Mouse (Mus musculus): ENCODE data around the gene Mrpl33. TPM values are rescaled to one million over a fixed set of nuclear protein-coding genes. Genes with fewer than 3 reads are reported as not detected.
"Not testable (repeated sequence)": the region's sequence is repeated elsewhere in the genome, so short reads cannot be mapped to it uniquely, and the experiment has no call there.

Gene Mrpl33
- total RNA-seq, 4 experiments from 2014 or later: 256 to 270 (median 258) TPM

GRCm38 (mm10) chr5:31595868-31596267, 867 bp upstream of the Mrpl33 start:
- no peak for DNase-seq (ENCODE audit: low spot score in 2 of 2)

GRCm38 (mm10) chr5:31597430-31597944, 752 bp downstream of the Mrpl33 start:
- no peak for DNase-seq (ENCODE audit: low spot score in 2 of 2)

- DNase-seq (ENCODE audit: low spot score in 2 of 2): no peak
These were observed 1.4 kb downstream of the Mrpl33 start for GRCm38 (mm10) chr5:31598121-31598520.

GRCm38 (mm10) chr5:31598579-31598978, 1.8 kb downstream of the Mrpl33 start:
- DNase-seq (ENCODE audit: low spot score in 2 of 2): peak in 1 of 2 experiments; percentile 14

GRCm38 (mm10) chr5:31599161-31599560, 2.4 kb downstream of the Mrpl33 start:
- DNase-seq (ENCODE audit: low spot score in 2 of 2): no peak

GRCm38 (mm10) chr5:31601162-31601722, 4.5 kb downstream of the Mrpl33 start:
- DNase-seq (ENCODE audit: low spot score in 2 of 2): no peak

GRCm38 (mm10) chr5:31602377-31602776, 5.6 kb downstream of the Mrpl33 start:
- peak; percentile 57 to 69 for DNase-seq (ENCODE audit: low spot score in 2 of 2)

- DNase-seq (ENCODE audit: low spot score in 2 of 2): no peak
These were observed 7.0 kb downstream of the Mrpl33 start for GRCm38 (mm10) chr5:31603766-31604165.

GRCm38 (mm10) chr5:31606151-31606550, 9.4 kb downstream of the Mrpl33 start:
- DNase-seq (ENCODE audit: low spot score in 2 of 2): peak; percentile 73 to 77

- DNase-seq (ENCODE audit: low spot score in 2 of 2): no peak
These were observed 13.8 kb downstream of the Mrpl33 start for GRCm38 (mm10) chr5:31610376-31611086.

GRCm38 (mm10) chr5:31611186-31611585, 14.5 kb downstream of the Mrpl33 start:
- no peak for DNase-seq (ENCODE audit: low spot score in 2 of 2)

- DNase-seq (ENCODE audit: low spot score in 2 of 2): peak; percentile 77 to 86
These were observed 17.1 kb downstream of the Mrpl33 start for GRCm38 (mm10) chr5:31613852-31614286.

GRCm38 (mm10) chr5:31614339-31615025, 17.7 kb downstream of the Mrpl33 start:
- DNase-seq (ENCODE audit: low spot score in 2 of 2): no peak

- no peak for DNase-seq (ENCODE audit: low spot score in 2 of 2)
These were observed 23.6 kb downstream of the Mrpl33 start for GRCm38 (mm10) chr5:31620326-31620725.

GRCm38 (mm10) chr5:31627117-31627516, 30.4 kb downstream of the Mrpl33 start:
- DNase-seq (ENCODE audit: low spot score in 2 of 2): no peak

- DNase-seq (ENCODE audit: low spot score in 2 of 2): no peak
These were observed 31.1 kb downstream of the Mrpl33 start for GRCm38 (mm10) chr5:31627562-31628526.

- no peak for DNase-seq (ENCODE audit: low spot score in 2 of 2)
These were observed 31.8 kb downstream of the Mrpl33 start for GRCm38 (mm10) chr5:31628555-31628954.

- DNase-seq (ENCODE audit: low spot score in 2 of 2): no peak
These were observed 33.3 kb downstream of the Mrpl33 start for GRCm38 (mm10) chr5:31630064-31630463.

- not testable (repeated sequence) for DNase-seq (ENCODE audit: low spot score in 2 of 2)
These were observed 34.4 kb downstream of the Mrpl33 start for GRCm38 (mm10) chr5:31631169-31631568.

- no peak for DNase-seq (ENCODE audit: low spot score in 2 of 2)
These were observed 37.4 kb downstream of the Mrpl33 start for GRCm38 (mm10) chr5:31634161-31634560.

GRCm38 (mm10) chr5:31634679-31635078, 37.9 kb downstream of the Mrpl33 start:
- no peak for DNase-seq (ENCODE audit: low spot score in 2 of 2)

Measured in gastrocnemius, adult 8-10 months (tissue).